Mouse (Mus musculus) thymus, adult 2 months (tissue): ENCODE data around the gene Gm28374.

Experiments
- CTCF ChIP-seq: fragments of 200-500 bp; IDR thresholded peaks from 2 replicates; pipeline ENCODE4 v1.5.1; 2012; ENCODE audit warnings: mild to moderate bottlenecking, control low read depth, low read length, moderate library complexity, borderline replicate concordance; ENCODE audit not compliant: control insufficient read depth, poor library complexity, insufficient read depth; ENCODE audit errors: extremely low read depth
- POLR2A ChIP-seq: fragments of 200-500 bp; IDR thresholded peaks from 2 replicates; pipeline ENCODE4 v1.6.1; 2012; ENCODE audit warnings: mild to moderate bottlenecking, low read length, control low read depth, moderate library complexity; ENCODE audit not compliant: control insufficient read depth, poor library complexity, insufficient read depth; ENCODE audit errors: extremely low read depth

DNA sequence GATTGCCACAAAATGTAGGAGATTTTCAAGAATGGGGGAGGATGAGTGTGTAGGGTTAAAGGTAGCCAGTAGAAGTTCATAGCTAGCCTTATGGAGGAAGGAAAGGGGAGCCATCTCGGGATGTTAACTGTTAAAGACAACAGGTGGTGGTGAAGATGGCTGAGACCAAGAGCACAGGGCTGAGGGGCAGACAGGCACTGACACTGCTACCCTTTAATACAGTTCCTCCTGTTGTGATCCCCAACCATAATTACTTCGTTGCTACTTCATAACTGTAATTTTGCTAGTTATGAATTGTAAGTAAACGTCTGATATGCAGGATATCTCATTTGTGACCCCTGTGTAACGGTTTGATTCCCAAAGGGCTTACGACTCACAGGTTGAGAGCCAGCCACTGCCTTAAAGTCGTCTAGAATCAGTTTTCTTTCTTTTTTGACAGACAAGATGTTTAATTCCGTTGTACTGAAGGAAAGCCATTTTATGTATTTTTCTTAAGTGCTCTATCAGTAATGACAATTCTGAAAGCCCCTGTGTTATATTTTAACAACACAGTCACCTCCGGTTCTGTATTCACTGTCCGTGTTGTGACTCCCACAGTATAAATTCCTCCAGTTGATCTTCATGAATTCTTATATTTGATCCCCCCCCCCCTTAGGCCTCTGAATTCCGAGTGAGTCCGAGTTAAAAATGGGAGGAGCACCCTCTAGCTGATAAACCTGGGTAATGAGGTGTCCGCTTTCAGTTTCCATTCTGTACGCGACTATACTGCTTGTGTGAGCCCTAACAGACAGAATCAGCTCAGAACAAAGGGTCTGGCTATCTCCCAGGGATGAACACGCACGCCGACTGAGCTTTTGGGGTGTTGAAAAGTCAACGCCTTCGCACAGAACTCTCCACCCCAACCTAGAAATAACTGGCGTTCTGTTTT, 36.4 kb downstream of the Gm28374 start:
- no peak for TF ChIP-seq CTCF
- no peak for TF ChIP-seq POLR2A
